In the genomic region with DNA sequence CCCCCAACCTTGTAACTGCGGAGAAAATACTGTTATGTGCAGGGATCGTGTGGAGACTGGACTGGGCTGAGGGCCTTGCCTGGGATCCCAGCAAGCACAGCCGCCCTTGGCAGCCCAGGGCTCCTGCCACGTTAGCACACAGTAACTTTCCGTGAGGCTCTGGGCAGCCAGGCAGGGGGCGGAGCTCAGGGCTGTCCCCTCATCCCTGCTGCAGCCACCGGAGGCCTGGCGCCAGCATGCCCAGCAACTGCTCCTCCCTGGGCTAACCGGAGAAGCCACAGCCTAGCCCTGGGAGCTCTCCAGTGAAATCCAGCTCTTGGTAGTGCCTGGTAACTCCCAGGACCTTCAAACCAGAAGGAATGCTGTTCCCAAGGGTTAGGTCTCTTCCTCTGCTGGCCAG, we compare ENCODE assay signal across 9 mouse cellular contexts.
A peak's percentile ranks its signal among the peaks of the same experiment; 100 is the strongest.
DNase-seq lines count a peak whose midpoint lies in the region; ATAC-seq and TF ChIP-seq lines count a peak whose summit lies in the region.
"Had no signal": no experiment of that assay in that cellular context is flagged by ENCODE, and none has a peak within 500 bp of the region (broad histone marks: within the 10 kb centered on the region; RNA-seq: fewer than 3 reads in every experiment).

No protein-coding gene starts in this region.

- H3K4me3 ChIP-seq in hindbrain, embryonic 13.5 days = no peak overlapping the region
- H3K4me3 ChIP-seq in midbrain, embryonic 14.5 days (replicated peaks; ENCODE audit: low read depth, low read length) = no peak overlapping the region
- H3K4me3 ChIP-seq in stomach, postnatal 0 days (ENCODE audit: low read depth, low read length) = no peak overlapping the region
- H3K4me3 ChIP-seq: stomach, embryonic 15.5 days had no signal

- TF ChIP-seq EP300 in stomach, postnatal 0 days (optimal IDR thresholded peaks at IDR 0.05) = no peak

- intact Hi-C loops in left cerebral cortex, postnatal 14 days (cut with DNase I) = no loop called here

- no peaks in the 10 kb centered on the region for H3K9me3 ChIP-seq in hindbrain, embryonic 13.5 days
- H3K9me3 ChIP-seq in midbrain, embryonic 14.5 days (ENCODE audit: control insufficient read depth, low read length) = no peaks in the 10 kb centered on the region
- H3K9me3 ChIP-seq in stomach, postnatal 0 days (ENCODE audit: control insufficient read depth, low read length) = no peaks in the 10 kb centered on the region
- H3K9me3 ChIP-seq: stomach, embryonic 15.5 days had no signal

- H3K4me2 ChIP-seq in hindbrain, embryonic 13.5 days = no peak overlapping the region
- no peak overlapping the region for H3K4me2 ChIP-seq in midbrain, embryonic 14.5 days (ENCODE audit: low read length)
- H3K4me2 ChIP-seq in stomach, postnatal 0 days (replicated peaks; ENCODE audit: low read depth) = no peak overlapping the region
- H3K4me2 ChIP-seq: stomach, embryonic 15.5 days had no signal

- TF ChIP-seq CTCF in stomach, postnatal 0 days (IDR thresholded peaks at IDR 0.05; ENCODE audit: low read depth) = no peak; the same call in 1 of the 2 replicates

- H3K9ac ChIP-seq in hindbrain, embryonic 13.5 days = no peak overlapping the region
- H3K9ac ChIP-seq in midbrain, embryonic 14.5 days (replicated peaks; ENCODE audit: low read length) = no peak overlapping the region
- no peak overlapping the region for H3K9ac ChIP-seq in stomach, postnatal 0 days (ENCODE audit: low read length)
- H3K9ac ChIP-seq: stomach, embryonic 15.5 days had no signal

- peak; percentile 78; the same call in 1 of the 2 replicates for ATAC-seq in hindbrain, embryonic 13.5 days (ENCODE audit: low FRiP score)
- ATAC-seq in midbrain, embryonic 14.5 days (ENCODE audit: low FRiP score, low TSS enrichment) = no peak
- no peak; the same call in 1 of the 2 replicates for ATAC-seq in stomach, postnatal 0 days (ENCODE audit: low FRiP score, low TSS enrichment)
- no peak for ATAC-seq in inflammation-experienced regulatory T-cells, adult 6 months

- WGBS in hindbrain, embryonic 13.5 days = 11% methylated on average over 9 of the region's 9 CpGs
- WGBS in midbrain, embryonic 14.5 days = 8% methylated on average over 9 of the region's 9 CpGs
- WGBS in stomach, postnatal 0 days = 22% methylated on average over 9 of the region's 9 CpGs

- H3K36me3 ChIP-seq in hindbrain, embryonic 13.5 days = no peaks in the 10 kb centered on the region
- H3K36me3 ChIP-seq in midbrain, embryonic 14.5 days (ENCODE audit: control insufficient read depth, insufficient read depth, low read length) = no peaks in the 10 kb centered on the region
- no peaks in the 10 kb centered on the region for H3K36me3 ChIP-seq in stomach, postnatal 0 days (ENCODE audit: control insufficient read depth, insufficient read depth, low read length)
- H3K36me3 ChIP-seq: stomach, embryonic 15.5 days had no signal

- H3K27ac ChIP-seq in hindbrain, embryonic 13.5 days = no peak overlapping the region
- no peak overlapping the region for H3K27ac ChIP-seq in midbrain, embryonic 14.5 days (replicated peaks; ENCODE audit: low read depth, low read length)
- no peak overlapping the region for H3K27ac ChIP-seq in stomach, postnatal 0 days (replicated peaks)
- H3K27ac ChIP-seq: stomach, embryonic 15.5 days had no signal

- DNase-seq in adrenal gland, adult 2 months = peak; percentile 95
- DNase-seq in embryo, embryonic 11 days = peak; percentile 70
- DNase-seq in gastrocnemius, adult 8-10 months (ENCODE audit: low spot score in 2 of 2) = peak; percentile 84 to 93
- peak; percentile 24 to 36 for DNase-seq in left cerebral cortex, postnatal 14 days (ENCODE audit: low spot score in 2 of 2)
- DNase-seq in midbrain, embryonic 14.5 days = peak; percentile 58
- peak; percentile 64 for DNase-seq in stomach, postnatal 0 days (ENCODE audit: low spot score)

- H3K27me3 ChIP-seq in hindbrain, embryonic 13.5 days = no peaks in the 10 kb centered on the region
- no peaks in the 10 kb centered on the region for H3K27me3 ChIP-seq in midbrain, embryonic 14.5 days (ENCODE audit: control insufficient read depth, insufficient read depth, low read length)
- H3K27me3 ChIP-seq in stomach, postnatal 0 days (ENCODE audit: control insufficient read depth, insufficient read depth, low read length) = no peaks in the 10 kb centered on the region
- H3K27me3 ChIP-seq: stomach, embryonic 15.5 days had no signal

- peaks cover 12% of the 10 kb centered on the region; the same call in 1 of the 2 replicates for H3K4me1 ChIP-seq in hindbrain, embryonic 13.5 days (replicated peaks)
- 0 out of 2 replicates have a peak, but pooled peaks cover 4% of the 10 kb centered on the region for H3K4me1 ChIP-seq in midbrain, embryonic 14.5 days (ENCODE audit: control insufficient read depth, insufficient read depth, low read length)
- H3K4me1 ChIP-seq in stomach, postnatal 0 days (replicated peaks; ENCODE audit: control insufficient read depth, insufficient read depth) = no peaks in the 10 kb centered on the region
- H3K4me1 ChIP-seq: stomach, embryonic 15.5 days had no signal

Comparison
In these comparisons a context has a peak if more than half of its experiments do, and no peak if none do; other contexts are left out.
1. DNase-seq: peak in every context shown above with its lines; median percentile 95 in adrenal gland, adult 2 months; 88 in gastrocnemius, adult 8-10 months; 70 in embryo, embryonic 11 days; 64 in stomach, postnatal 0 days; 58 in midbrain, embryonic 14.5 days; 30 in left cerebral cortex, postnatal 14 days.